Mouse (Mus musculus): ENCODE results near the gene Adcy5.

Gene Adcy5

GRCm38 (mm10) chr16:35208796-35209195, 54.1 kb downstream of the Adcy5 start:
- DNase-seq (ENCODE audit: low spot score) = no peak

GRCm38 (mm10) chr16:35209753-35210152, 55.1 kb downstream of the Adcy5 start:
- DNase-seq (ENCODE audit: low spot score) = no peak

DNA sequence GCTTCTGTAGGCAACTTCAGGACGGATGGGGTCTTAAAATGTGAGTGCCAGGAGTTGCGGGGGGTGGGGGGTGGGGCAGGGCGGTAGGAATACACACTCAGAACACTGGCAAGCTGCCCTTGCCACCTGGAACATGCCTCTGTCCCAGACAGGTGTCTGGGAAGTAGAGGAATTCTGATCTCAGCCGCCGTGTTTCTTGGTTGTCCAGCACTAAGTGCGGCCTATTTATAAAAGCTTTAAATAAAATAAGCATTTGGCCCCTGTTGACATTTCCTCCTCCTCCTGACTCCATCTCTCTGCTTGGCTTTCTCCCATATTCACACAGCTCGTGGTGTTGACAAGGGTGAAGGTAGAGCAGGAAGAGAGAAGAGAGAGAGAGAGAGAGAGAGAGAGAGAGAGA, 60.4 kb downstream of the Adcy5 start:
- no peak for DNase-seq (ENCODE audit: low spot score)

GRCm38 (mm10) chr16:35215498-35215897, 60.8 kb downstream of the Adcy5 start:
- no peak for DNase-seq (ENCODE audit: low spot score)

GRCm38 (mm10) chr16:35216826-35217491, 62.3 kb downstream of the Adcy5 start:
- no peak for DNase-seq (ENCODE audit: low spot score)

- no peak for DNase-seq (ENCODE audit: low spot score)
Measured at GRCm38 (mm10) chr16:35220412-35220811, 65.7 kb downstream of the Adcy5 start.

DNA sequence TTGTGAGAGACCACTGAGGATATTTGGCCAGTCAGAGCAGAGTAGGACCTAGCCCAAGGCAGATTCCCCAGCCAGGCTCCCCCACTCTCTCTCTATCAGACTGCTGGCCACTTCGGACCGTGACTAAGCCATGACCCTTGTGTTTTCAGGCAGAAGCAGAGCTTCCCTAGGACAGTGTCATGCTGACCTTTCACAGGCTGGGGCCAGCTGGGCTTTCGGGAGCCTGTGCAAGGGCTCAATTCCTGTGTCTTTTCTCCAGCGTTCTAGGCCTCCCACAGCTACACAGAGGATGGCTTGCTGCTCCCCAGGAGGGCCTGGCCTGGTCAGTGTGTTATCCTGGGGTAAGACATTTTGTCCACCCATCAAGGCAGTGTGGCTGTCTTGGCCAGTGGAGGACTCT, 66.9 kb downstream of the Adcy5 start:
- DNase-seq (ENCODE audit: low spot score) = no peak

DNA sequence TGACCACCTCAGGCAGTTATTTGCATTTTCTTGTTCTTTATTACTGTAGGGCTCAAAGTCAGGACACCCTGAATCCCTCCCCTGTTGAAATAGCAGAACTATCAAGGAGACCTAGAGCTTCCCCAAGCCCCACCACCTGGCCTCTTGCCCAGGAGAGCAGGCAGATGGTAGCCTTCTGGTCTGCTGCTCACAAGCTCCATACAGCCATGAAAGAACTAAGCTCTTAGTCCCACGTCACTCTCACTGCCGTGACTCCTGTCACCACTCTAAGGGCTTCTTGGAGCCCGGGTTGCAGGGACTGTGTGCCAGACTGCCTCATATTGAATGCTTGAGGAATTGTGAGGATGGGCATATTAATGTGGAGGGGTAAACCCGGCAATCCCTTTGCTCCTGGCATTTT, 69.3 kb downstream of the Adcy5 start:
- no peak for DNase-seq (ENCODE audit: low spot score)

GRCm38 (mm10) chr16:35224716-35225115, 70.0 kb downstream of the Adcy5 start:
- no peak for DNase-seq (ENCODE audit: low spot score)

DNA sequence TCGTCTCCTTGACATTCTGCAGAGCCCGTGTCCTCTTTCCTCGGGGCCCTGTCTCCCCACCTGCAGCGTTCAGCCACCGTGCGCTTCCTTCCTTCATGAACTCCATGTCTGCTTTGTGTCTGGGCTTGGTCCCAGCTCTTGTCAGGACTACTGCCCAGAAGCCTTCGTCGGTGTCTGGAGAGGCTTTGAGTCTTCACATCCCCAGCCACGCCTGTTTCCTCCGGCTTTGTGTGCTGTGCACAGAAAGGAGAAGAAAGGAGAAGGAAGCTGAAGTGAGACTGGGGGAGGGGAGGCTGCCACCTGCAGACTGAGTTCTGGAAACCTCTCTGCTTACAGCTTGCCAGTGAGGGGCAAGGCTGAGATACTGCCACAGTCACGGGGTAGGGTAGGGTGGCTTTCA, 74.9 kb downstream of the Adcy5 start:
- DNase-seq (ENCODE audit: low spot score) = no peak

DNA sequence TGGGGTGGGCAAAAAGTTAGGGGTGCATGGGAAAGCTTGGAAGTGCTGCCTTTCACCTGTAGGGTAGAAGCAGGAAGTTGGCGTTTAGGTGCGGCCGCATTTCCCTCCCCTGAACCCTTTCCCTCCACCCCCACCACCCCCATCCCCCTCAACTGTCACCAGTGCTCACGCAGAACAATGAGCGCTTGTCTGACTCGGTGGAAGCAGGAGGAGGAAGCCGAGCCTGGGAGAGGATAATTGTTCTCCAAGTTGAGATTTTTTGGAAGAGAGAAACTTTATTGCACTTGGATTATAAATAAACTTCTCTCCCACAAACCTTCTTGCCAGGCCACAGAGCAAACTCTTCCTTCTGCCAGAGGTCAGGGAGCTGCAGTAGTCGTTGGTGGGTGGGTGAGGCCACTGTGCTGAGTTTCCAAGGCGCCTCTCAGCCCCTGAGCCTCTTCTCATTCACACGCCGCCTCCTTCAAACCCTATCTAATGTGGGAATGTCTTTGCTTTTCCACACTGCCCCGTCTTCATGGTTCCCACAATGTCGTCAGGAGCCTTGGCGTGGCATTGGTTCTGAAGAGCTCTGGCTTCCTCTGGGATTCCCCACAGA, 77.6 kb downstream of the Adcy5 start:
- DNase-seq (ENCODE audit: low spot score) = no peak

GRCm38 (mm10) chr16:35233329-35233728, 78.7 kb downstream of the Adcy5 start:
- DNase-seq (ENCODE audit: low spot score) = no peak

- DNase-seq (ENCODE audit: low spot score) = no peak
Measured at GRCm38 (mm10) chr16:35237091-35237490, 82.4 kb downstream of the Adcy5 start.

DNA sequence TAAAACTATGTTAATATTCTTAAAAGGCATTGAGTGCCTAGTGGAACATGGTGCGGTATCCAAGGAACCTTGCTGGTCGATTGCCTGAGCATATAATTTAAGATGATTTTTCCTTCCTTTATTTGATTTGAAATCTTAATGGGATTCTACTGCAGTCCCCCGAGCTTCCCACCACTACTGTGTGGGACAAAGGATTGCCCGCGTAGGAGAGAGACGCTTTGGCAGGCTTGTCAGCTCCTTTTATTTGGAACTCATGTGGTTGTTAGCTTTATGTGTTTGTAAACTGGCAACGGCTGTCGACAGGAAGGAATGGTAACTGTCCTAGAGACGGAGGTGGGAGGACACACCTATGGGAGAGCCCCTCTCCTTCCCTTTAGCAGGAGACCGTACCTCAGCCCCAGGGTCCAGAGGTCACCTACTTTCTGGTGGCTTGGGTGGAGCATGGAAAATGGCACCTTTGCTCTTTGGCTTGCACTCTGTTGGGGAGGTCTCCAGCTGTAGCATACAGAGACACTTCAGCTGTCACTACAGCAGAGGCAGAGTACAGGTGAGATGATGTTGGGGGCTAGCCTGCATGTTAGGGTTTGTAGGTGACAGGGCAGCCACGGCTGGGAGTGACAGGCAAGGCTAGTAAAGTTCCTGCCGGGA, 84.8 kb downstream of the Adcy5 start:
- no peak for DNase-seq (ENCODE audit: low spot score)

- no peak for DNase-seq (ENCODE audit: low spot score)
Measured at GRCm38 (mm10) chr16:35239966-35240730, 85.5 kb downstream of the Adcy5 start.

GRCm38 (mm10) chr16:35247364-35247763, 92.7 kb downstream of the Adcy5 start:
- no peak for DNase-seq (ENCODE audit: low spot score)

- DNase-seq (ENCODE audit: low spot score) = no peak
Measured at GRCm38 (mm10) chr16:35248825-35249224, 94.1 kb downstream of the Adcy5 start.

GRCm38 (mm10) chr16:35249763-35250162, 95.1 kb downstream of the Adcy5 start:
- no peak for DNase-seq (ENCODE audit: low spot score)

GRCm38 (mm10) chr16:35251690-35252089, 97.0 kb downstream of the Adcy5 start:
- DNase-seq (ENCODE audit: low spot score) = no peak

DNA sequence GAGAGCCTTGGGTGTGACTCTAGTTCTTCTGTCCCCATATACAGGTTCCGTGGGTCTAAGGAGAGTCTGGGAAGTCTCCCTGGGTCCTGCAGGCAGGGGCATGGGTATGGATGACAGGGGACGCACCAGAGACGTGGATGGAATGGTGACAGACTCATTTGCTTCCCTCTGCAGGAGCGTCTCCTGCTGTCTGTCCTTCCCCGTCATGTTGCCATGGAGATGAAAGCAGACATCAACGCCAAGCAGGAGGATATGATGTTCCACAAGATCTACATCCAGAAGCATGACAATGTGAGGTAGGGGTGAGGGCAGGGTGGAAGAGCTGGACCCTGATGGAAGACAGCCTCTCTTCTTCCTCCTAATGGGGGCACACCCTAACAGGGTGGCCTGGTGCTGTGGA, 98.3 kb downstream of the Adcy5 start:
- no peak for DNase-seq (ENCODE audit: low spot score)

DNA sequence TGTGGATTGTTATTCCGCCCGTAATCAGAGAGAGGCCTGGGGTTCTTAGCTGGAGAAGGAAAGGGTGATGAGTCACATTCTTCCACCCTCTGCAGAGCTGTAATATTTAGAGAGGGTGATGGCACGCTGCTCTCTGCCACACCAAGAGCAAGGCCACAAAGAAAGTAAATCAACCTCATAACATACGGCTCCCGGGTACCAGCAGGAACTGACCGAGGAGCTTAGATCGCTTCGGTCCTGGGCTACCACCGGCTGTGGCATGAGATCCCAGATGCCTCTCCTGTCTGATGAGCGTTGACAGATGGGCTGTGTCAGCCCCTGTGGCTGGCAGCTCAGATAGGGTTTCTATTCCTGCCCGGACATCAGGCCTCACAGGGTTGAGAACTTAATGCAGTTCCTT, 101.3 kb downstream of the Adcy5 start:
- DNase-seq (ENCODE audit: low spot score) = no peak

GRCm38 (mm10) chr16:35270353-35270934, 115.8 kb downstream of the Adcy5 start:
- DNase-seq (ENCODE audit: low spot score) = peak; percentile 86

Measured in left cerebral cortex, adult 11 months (tissue).